Mouse (Mus musculus) E14TG2a.4 (cell line): ENCODE measurements at regions not wholly inside any gene's neighbourhood (a gene's known extent, or its start where the extent isn't known, plus 50 kb on each side); places are given as distances from the start of the nearest gene placed in this dataset.

Source experiments
- H3K27me3 ChIP-seq: 2 replicates; pipeline ENCODE4 v1.6.1; 2014; ENCODE audit warnings: low read length, control low read depth; ENCODE audit not compliant: insufficient read depth
- H3K36me3 ChIP-seq: 2 replicates; pipeline ENCODE4 v1.6.1; 2014; ENCODE audit warnings: low read length, control low read depth; ENCODE audit not compliant: insufficient read depth
- H3K4me1 ChIP-seq: replicated peaks from 2 replicates; pipeline ENCODE4 v1.6.1; 2014; ENCODE audit warnings: low read depth, low read length, control low read depth
- H3K4me3 ChIP-seq: replicated peaks from 2 replicates; pipeline ENCODE4 v1.5.1; 2014; ENCODE audit warnings: mild to moderate bottlenecking, low read length
- H3K9me3 ChIP-seq: 2 replicates; pipeline ENCODE4 v1.6.1; 2014; ENCODE audit warnings: low read length, control low read depth
- CTCF ChIP-seq: conservative IDR thresholded peaks from 2 replicates; pipeline ENCODE4 v1.5.1; 2014; ENCODE audit warnings: low read length
- NANOG ChIP-seq: IDR thresholded peaks from 2 replicates; pipeline ENCODE4 v1.6.1; 2014; ENCODE audit warnings: borderline replicate concordance, low read length, mixed read lengths
- POU5F1 ChIP-seq: IDR thresholded peaks from 2 replicates; pipeline ENCODE4 v1.6.1; 2014; ENCODE audit warnings: low read length, borderline replicate concordance

- no peaks in the 10 kb centered on the region for H3K9me3 ChIP-seq
- no peaks in the 10 kb centered on the region for H3K4me1 ChIP-seq
- no peak overlapping the region for H3K4me3 ChIP-seq
- TF ChIP-seq POU5F1 (no peak), CTCF (no peak), NANOG (no peak)
- no peaks in the 10 kb centered on the region for H3K36me3 ChIP-seq
- no peaks in the 10 kb centered on the region for H3K27me3 ChIP-seq
These were observed 1405.9 kb downstream of the Nxph1 start for GRCm38 (mm10) chr6:10354135-10354534.

- Histone ChIP-seq H3K27me3 (no peaks in the 10 kb centered on the region), H3K4me3 (no peak overlapping the region), H3K36me3 (no peaks in the 10 kb centered on the region), H3K9me3 (no peaks in the 10 kb centered on the region), H3K4me1 (no peaks in the 10 kb centered on the region)
- TF ChIP-seq CTCF: no peak
- TF ChIP-seq POU5F1: no peak
These were observed 1416.9 kb downstream of the Nxph1 start for GRCm38 (mm10) chr6:10365138-10365537.

GRCm38 (mm10) chr6:10374468-10374867 lies 1426.2 kb downstream of the Nxph1 start:
- Histone ChIP-seq H3K9me3 (peaks cover 4% of the 10 kb centered on the region; the same call in 1 of the 2 replicates), H3K4me3 (no peak overlapping the region), H3K4me1 (no peaks in the 10 kb centered on the region), H3K27me3 (no peaks in the 10 kb centered on the region), H3K36me3 (no peaks in the 10 kb centered on the region)
- TF ChIP-seq NANOG: no peak

- no peaks in the 10 kb centered on the region for H3K27me3 ChIP-seq
These were observed 1476.4 kb downstream of the Nxph1 start for GRCm38 (mm10) chr6:10424636-10425035.

GRCm38 (mm10) chr6:10425506-10425905 lies 1477.3 kb downstream of the Nxph1 start:
- Histone ChIP-seq H3K4me1 (no peaks in the 10 kb centered on the region; the same call in 1 of the 2 replicates), H3K4me3 (no peak overlapping the region), H3K27me3 (no peaks in the 10 kb centered on the region), H3K36me3 (no peaks in the 10 kb centered on the region), H3K9me3 (no peaks in the 10 kb centered on the region)
- TF ChIP-seq POU5F1: no peak
- TF ChIP-seq NANOG: no peak
- TF ChIP-seq CTCF: no peak

More at GRCm38 (mm10) chr6:10424636-10425035, 1476.4 kb downstream of the Nxph1 start:
- Histone ChIP-seq H3K36me3 (no peaks in the 10 kb centered on the region), H3K9me3 (no peaks in the 10 kb centered on the region), H3K4me3 (no peak overlapping the region), H3K4me1 (no peaks in the 10 kb centered on the region; the same call in 1 of the 2 replicates)
- TF ChIP-seq CTCF (no peak), POU5F1 (no peak), NANOG (peak; percentile 39; the same call in 1 of the 2 replicates)

GRCm38 (mm10) chr6:10443206-10443605 lies 1464.1 kb downstream of the Ndufa4 start:
- no peak for TF ChIP-seq CTCF
- TF ChIP-seq POU5F1: no peak
- TF ChIP-seq NANOG: no peak
- Histone ChIP-seq H3K27me3 (no peaks in the 10 kb centered on the region), H3K36me3 (no peaks in the 10 kb centered on the region)

GRCm38 (mm10) chr6:10456044-10456443 lies 1451.3 kb downstream of the Ndufa4 start:
- Histone ChIP-seq H3K4me1 (no peaks in the 10 kb centered on the region), H3K4me3 (no peak overlapping the region), H3K36me3 (no peaks in the 10 kb centered on the region), H3K9me3 (no peaks in the 10 kb centered on the region), H3K27me3 (no peaks in the 10 kb centered on the region)
- TF ChIP-seq POU5F1 (no peak), NANOG (no peak), CTCF (no peak)

More at GRCm38 (mm10) chr6:10443206-10443605, 1464.1 kb downstream of the Ndufa4 start:
- no peaks in the 10 kb centered on the region for H3K4me1 ChIP-seq
- no peaks in the 10 kb centered on the region for H3K9me3 ChIP-seq
- H3K4me3 ChIP-seq: no peak overlapping the region

GRCm38 (mm10) chr6:10468967-10469366 lies 1438.3 kb downstream of the Ndufa4 start:
- Histone ChIP-seq H3K27me3 (no peaks in the 10 kb centered on the region), H3K4me3 (no peak overlapping the region), H3K4me1 (no peaks in the 10 kb centered on the region), H3K36me3 (no peaks in the 10 kb centered on the region), H3K9me3 (peaks cover 26% of the 10 kb centered on the region)
- no peak for TF ChIP-seq POU5F1
- no peak for TF ChIP-seq CTCF
